Mouse (Mus musculus): ENCODE data around the gene Gls.

Gls gene

GRCm38 (mm10) chr1:52233143-52233713 lies at the start of gene Gls:
TSS of gene Gls (minus strand) at chr1:52233232.
- peak; percentile 98 to 99 for DNase-seq

- DNase-seq = no peak
Observed at GRCm38 (mm10) chr1:52279831-52280595, 47.0 kb upstream of the Gls start.

GRCm38 (mm10) chr1:52279331-52279730 lies 46.3 kb upstream of the Gls start:
- DNase-seq = no peak

DNA sequence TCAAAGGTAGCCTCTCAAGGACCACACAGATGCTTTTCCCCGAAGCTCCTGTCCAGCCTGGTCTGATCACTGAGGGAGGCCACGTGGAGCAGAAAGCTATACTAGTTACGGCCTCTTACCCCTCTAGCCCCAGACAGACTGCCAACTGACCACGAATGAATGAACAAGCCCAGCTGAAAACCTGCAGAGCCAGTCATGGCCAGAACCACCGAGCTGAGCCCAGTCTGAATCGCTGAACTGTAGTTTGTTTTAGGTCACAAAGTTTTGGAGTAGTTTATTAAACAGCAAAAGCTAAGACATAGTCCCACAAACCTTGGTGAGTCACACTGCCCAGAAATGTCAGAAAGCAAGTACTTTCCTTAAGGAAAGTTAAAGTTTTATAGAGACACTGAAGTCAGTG lies 45.0 kb upstream of the Gls start:
- no peak for DNase-seq

GRCm38 (mm10) chr1:52274210-52274609 lies 41.2 kb upstream of the Gls start:
- DNase-seq = no peak

DNA sequence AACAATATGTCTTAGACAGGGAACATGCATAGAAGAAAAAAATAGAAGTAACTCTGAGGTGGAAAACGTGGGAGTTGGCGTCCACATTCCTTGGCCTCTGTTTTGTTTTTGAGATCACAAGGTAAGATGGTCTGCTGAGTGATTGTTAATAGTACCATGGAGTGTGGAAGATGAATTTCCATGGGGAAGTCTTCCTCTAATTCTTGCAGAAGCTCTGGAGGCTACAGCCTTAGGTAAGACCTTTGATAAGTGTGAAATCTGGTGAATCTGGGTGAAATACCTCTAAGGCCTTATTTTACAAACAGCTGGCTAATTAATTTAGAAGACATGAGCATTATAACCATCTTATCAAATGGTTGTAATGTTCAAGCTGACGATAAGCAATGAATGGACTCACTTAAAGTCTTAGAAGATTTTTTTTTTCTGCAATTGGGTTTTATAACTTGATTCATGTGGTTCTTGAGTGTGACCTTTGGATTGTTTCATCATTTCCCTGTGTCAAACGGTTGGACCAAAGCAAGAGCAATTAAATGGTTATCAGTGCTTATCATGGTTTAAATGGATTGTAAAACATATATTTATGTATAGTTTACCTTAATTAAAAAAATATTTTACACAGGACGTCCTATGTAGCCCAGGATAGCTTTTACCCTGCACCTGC lies 39.1 kb upstream of the Gls start:
- no peak for DNase-seq

- DNase-seq = peak; percentile 83 to 84
Observed at GRCm38 (mm10) chr1:52270354-52270753, 37.3 kb upstream of the Gls start.

GRCm38 (mm10) chr1:52269596-52269995 lies 36.6 kb upstream of the Gls start:
- peak in 1 of 2 experiments; percentile 27 for DNase-seq

DNA sequence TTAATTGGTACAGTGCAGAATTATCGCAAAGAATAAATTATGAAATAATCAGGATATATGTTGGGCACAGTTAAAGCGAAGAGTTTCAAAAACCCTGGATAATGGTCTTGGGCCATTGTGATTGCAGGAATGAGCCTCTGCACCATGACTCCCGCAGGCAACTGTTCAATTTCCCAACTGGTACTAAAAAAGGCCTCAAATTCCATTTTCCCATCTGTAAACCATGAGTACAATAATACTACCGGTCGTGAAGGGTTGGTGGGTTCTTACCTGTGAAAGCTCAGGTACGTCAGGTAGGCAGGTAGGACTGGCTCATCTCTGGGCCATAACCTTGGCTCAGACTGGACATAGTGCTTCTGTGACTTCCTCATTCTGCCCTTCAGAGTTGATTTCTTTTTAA lies 35.0 kb upstream of the Gls start:
- DNase-seq = peak in 1 of 2 experiments; percentile 14

GRCm38 (mm10) chr1:52267606-52268005 lies 34.6 kb upstream of the Gls start:
- peak; percentile 94 to 98 for DNase-seq

DNA sequence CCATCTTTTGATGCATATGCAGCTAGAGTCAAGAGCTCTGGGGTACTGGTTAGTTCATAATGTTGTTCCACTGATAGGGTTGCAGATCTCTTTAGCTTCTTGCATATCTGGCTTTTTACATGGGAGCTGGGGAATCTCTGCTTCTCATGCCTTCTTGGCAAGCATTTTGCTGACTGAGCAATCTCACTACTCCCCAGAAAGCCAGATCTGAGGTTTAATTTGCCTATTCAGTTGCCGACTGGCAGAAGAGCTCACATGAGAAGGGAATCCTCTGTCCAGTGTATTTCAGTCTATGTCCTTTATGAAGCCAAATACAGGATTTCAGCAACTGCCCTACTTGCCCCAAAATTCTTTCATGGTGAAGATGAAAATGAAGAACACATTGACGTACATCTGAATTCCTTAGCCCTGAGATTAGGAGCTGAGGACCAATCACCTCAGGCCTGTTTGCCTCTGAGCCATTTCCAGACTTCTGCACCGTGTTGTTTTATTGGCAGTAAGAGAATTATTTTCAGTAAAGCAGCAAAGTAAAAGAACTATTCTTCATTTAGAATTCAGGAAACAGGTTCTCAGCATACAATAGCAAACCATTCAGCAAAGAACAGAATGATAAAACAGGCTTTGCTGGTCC lies 33.0 kb upstream of the Gls start:
- DNase-seq = peak in 1 of 2 experiments; percentile 6

- peak in 1 of 2 experiments; percentile 13 for DNase-seq
Observed at GRCm38 (mm10) chr1:52264290-52264689, 31.3 kb upstream of the Gls start.

GRCm38 (mm10) chr1:52260354-52261090 lies 27.5 kb upstream of the Gls start:
- no peak for DNase-seq

DNA sequence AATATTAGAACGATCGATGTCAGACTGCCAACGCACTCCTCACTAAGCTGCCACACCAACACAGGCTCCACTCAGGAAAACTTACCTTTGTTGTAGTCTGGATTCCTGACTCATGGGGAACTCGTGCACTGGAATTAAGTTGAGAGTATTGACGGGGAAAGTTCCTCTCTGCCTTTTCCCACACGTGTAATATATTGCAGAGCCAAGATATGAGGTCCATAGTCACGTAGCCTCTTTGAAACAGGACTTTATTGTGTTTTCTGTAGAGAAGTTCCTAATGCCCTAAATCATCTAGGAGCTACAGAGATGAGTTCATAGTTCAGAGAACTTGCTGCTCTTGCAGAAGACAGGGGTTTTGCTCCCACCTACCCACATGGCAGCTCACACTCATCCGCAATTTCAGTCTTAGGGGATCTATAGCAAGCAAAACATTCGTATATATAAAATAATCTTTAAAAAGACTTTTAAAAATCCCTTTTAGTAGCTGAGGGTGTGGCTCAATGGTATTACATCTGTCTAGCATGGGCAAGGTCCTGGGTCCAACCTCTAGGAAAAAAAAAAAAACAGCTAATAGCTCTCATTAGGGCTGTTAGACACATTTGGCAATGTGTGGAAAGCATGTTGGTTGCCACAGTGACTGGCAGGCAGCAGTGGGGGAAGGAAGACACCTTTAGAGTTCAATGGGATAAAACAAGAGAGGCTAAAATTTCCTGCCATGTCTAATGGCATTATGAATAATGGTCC lies 25.1 kb upstream of the Gls start:
- DNase-seq = no peak

- DNase-seq = no peak
Observed at GRCm38 (mm10) chr1:52256916-52257315, 23.9 kb upstream of the Gls start.

GRCm38 (mm10) chr1:52256194-52256593 lies 23.2 kb upstream of the Gls start:
- no peak for DNase-seq

DNA sequence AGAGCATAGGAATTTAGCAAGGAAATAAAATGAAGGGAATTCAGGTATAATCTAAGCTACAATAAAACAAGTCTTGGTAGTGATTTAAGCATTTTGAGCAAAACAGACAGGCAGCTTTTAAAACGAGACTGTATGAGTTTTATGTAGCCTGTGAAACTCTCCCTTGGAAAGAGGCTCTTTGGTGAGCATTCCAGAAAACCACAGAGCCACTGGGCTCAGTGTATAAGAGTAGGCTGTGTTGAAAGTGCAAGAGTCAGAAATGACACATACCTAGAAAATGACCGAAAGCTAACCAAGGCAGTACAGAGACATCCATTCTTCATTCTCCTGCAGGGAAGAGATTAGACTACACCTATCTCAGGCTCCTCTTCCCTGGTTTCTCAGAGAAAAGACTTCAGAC lies 21.4 kb upstream of the Gls start:
- no peak for DNase-seq

DNA sequence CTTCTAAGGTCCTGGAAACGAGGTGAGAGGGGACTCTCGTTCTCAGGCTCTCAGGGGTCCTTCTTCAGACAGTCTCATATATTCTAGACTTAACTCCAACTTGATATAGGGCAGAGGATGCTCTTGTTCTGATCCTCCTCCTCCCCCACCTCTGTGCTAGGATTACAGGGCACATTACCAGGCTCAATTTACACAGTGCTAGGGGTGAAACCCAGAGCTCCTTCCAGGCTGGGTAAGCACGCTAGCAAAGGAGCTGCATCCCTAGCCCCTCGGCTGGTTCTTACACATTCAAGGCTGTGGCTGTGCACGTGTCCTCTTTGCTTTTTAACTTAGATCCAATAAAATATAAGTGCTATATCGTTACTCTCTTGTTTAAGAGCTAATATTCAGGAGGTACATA lies 20.4 kb upstream of the Gls start:
- no peak for DNase-seq

- no peak for DNase-seq
Observed at GRCm38 (mm10) chr1:52252447-52252846, 19.4 kb upstream of the Gls start.

DNA sequence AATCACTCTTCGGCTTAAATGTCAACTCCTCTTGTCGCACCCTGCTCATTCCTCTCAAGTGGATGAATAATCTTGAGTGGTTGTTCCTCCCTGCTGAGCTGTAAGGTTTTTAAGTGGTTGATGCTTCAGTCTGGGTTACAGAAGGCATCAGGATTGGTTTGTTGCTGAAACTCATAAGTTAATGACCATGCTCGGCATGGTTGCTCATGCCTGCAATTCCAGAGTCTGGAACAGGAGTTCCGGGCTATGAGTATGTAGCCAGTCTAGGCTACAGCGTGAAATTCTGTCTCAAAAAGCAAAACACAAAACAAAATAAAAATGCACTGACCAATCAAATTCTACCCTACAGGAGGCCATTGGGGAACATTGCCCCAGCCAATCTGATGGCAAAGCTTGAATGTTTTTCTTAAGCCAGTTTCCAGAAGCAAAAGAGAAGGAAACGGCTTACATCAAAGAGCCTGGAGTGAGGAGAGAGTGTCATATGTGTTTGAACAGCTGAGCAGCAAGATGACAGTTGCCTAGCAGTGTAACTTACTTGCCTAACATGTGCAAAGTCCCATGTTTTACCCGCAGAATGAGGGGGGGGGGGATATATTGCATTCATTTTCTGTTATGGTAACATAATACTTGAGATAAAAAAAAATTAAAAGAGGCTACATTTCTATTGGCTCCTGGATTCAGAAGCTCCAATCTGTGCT lies 18.2 kb upstream of the Gls start:
- no peak for DNase-seq

DNA sequence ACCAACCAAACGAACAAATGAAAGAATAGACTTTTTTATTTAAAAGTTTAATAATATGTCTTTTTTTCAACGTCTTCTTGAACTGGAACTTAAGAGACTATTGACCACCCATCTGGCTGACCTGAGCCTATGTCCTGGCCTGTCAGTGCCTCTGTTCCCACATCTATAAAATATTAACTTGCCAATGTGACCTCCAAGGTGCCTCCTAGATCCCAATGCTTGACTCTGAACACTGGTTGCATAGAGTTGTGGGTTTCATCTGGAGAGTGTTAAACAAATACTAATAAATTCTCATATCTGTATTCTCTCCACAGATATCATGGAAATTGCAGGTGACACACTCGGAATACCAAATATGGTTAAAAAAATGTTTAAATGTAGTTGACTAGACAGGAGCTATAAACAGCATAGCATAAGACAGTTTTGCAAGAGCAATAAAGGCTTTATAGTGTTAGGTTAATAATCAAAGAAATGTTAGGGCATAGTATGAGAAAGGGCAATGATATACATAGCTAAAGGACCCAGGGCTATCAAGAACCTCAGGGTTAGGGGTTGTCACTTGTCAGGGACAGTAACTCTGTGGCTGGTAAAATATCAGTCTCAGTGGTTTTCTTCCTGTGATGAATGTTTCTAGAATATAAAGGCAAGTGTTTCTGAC lies 16.0 kb upstream of the Gls start:
- DNase-seq = no peak

Measured in cerebellum, postnatal 10 days (tissue).